Mouse (Mus musculus) myocyte (in vitro differentiated cells): ENCODE measurements at regions not wholly inside any gene's neighbourhood (a gene's known extent, or its start where the extent isn't known, plus 50 kb on each side); places are given as distances from the start of the nearest gene placed in this dataset.

Experiments
- E2F4 ChIP-seq: IDR thresholded peaks from one replicate; pipeline ENCODE4 v1.6.1; 2011; ENCODE audit warnings: mild to moderate bottlenecking, control low read depth, moderate library complexity; ENCODE audit not compliant: insufficient read depth
- POLR2A ChIP-seq: IDR thresholded peaks from one replicate; pipeline ENCODE4 v1.6.1; 2011; ENCODE audit warnings: low read depth, mild to moderate bottlenecking, control low read depth, moderate library complexity; ENCODE audit not compliant: insufficient read length
- POLR2AphosphoS2 ChIP-seq: IDR thresholded peaks from one replicate; pipeline ENCODE4 v1.6.1; 2011; ENCODE audit warnings: low read depth, control low read depth; ENCODE audit not compliant: insufficient read length
- USF1 ChIP-seq: IDR thresholded peaks from one replicate; pipeline ENCODE4 v1.6.1; 2011; ENCODE audit warnings: low read depth, mild to moderate bottlenecking, control low read depth, moderate library complexity

DNA sequence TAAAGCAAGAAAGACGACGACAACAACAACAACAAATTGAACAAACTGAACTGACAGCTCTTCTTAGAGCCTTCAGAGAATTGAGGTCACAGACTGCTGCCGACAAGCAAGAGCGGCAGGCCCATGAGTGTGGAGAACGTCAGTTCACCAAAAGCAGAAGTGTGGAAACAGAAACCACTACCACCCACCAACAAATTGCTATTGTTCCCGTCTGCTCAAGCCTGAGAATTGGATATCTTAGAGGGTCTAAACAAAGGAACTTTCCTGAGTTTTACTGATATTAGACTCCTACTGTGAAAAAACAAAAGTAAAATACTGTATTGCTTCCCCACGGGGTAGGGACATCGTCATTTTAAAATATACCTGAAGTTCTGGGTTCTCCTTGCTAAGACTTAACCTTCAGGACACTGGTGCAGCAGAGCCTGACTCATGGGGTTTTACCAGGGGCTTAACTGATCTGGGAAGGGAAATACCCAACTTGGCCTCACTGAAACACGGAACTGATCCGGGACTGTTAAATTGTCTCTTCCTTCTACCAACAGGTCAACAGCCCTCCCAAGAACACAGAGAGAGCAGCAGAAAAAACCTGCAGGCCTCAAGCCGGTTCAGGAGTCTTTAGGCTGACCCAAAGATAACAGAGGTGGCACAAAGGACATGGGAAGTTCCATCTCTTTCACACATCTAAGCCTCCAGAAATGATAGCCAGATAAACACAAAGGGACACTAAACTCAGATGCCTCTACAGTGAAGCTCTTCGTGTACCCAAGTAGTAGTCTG is 238.1 kb downstream of the Gm5426 start:
- no peak for TF ChIP-seq POLR2A
- TF ChIP-seq E2F4: no peak
- no peak for TF ChIP-seq USF1
- TF ChIP-seq POLR2AphosphoS2: no peak
